Comparison of ENCODE assay signal across 36 mouse cellular contexts in genomic region chr5:111789904-111790303, GRCm38 (mm10). TPM values are rescaled to one million over a fixed set of nuclear protein-coding genes. Genes with fewer than 3 reads are reported as not detected.
A peak's percentile ranks its signal among the peaks of the same experiment; 100 is the strongest.
DNase-seq lines count a peak whose midpoint lies in the region; ATAC-seq and TF ChIP-seq lines count a peak whose summit lies in the region.
"Had no signal": no experiment of that assay in that cellular context is flagged by ENCODE, and none has a peak within 500 bp of the region (broad histone marks: within the 10 kb centered on the region; RNA-seq: fewer than 3 reads in every experiment).

No protein-coding gene starts in this region.

- 33% methylated on average over 4 of the region's 4 CpGs for WGBS in heart, embryonic 11.5 days (ENCODE audit: insufficient replicate concordance)
- 32% methylated on average over 4 of the region's 4 CpGs for WGBS in intestine, embryonic 14.5 days
- 33% methylated on average over 4 of the region's 4 CpGs for WGBS in intestine, postnatal 0 days
- 32% methylated on average over 4 of the region's 4 CpGs for WGBS in stomach, embryonic 14.5 days
- WGBS in stomach, postnatal 0 days, result 42% methylated on average over 4 of the region's 4 CpGs

- no peaks in the 10 kb centered on the region for H3K9me3 ChIP-seq in heart, embryonic 11.5 days (replicated peaks; ENCODE audit: control insufficient read depth, low read length)
- no peaks in the 10 kb centered on the region for H3K9me3 ChIP-seq in intestine, embryonic 14.5 days (ENCODE audit: control insufficient read depth, low read length)
- H3K9me3 ChIP-seq in intestine, postnatal 0 days (ENCODE audit: control insufficient read depth), result no peaks in the 10 kb centered on the region
- no peaks in the 10 kb centered on the region for H3K9me3 ChIP-seq in stomach, embryonic 14.5 days (ENCODE audit: control insufficient read depth, low read depth, low read length)
- H3K9me3 ChIP-seq in stomach, postnatal 0 days (ENCODE audit: control insufficient read depth, low read length), result no peaks in the 10 kb centered on the region
- H3K9me3 ChIP-seq: embryonic facial prominence, embryonic 12.5 days; hindbrain, embryonic 15.5 days; limb, embryonic 15.5 days had no signal

- peak overlapping the region; percentile 63; the same call in 1 of the 2 replicates for H3K27ac ChIP-seq in heart, embryonic 11.5 days (ENCODE audit: low read depth, low read length)
- peak overlapping the region; percentile 47; the same call in 1 of the 2 replicates for H3K27ac ChIP-seq in intestine, embryonic 14.5 days (ENCODE audit: low read depth)
- no peak overlapping the region for H3K27ac ChIP-seq in intestine, postnatal 0 days (ENCODE audit: low read depth, low read length)
- H3K27ac ChIP-seq in stomach, embryonic 14.5 days (ENCODE audit: low read length), result no peak overlapping the region
- no peak overlapping the region for H3K27ac ChIP-seq in stomach, postnatal 0 days (replicated peaks)
- H3K27ac ChIP-seq: hindbrain, embryonic 15.5 days; kidney, postnatal 0 days; limb, embryonic 15.5 days; macrophage had no signal

- H3K36me3 ChIP-seq in heart, embryonic 11.5 days (ENCODE audit: control insufficient read depth, insufficient read depth, low read length), result no peaks in the 10 kb centered on the region
- H3K36me3 ChIP-seq in intestine, embryonic 14.5 days (ENCODE audit: control insufficient read depth, insufficient read depth, low read length), result no peaks in the 10 kb centered on the region
- no peaks in the 10 kb centered on the region for H3K36me3 ChIP-seq in intestine, postnatal 0 days (ENCODE audit: control insufficient read depth, insufficient read depth)
- H3K36me3 ChIP-seq in stomach, embryonic 14.5 days (ENCODE audit: control insufficient read depth, insufficient read depth, low read length), result no peaks in the 10 kb centered on the region
- H3K36me3 ChIP-seq in stomach, postnatal 0 days (ENCODE audit: control insufficient read depth, insufficient read depth, low read length), result no peaks in the 10 kb centered on the region
- H3K36me3 ChIP-seq: embryonic facial prominence, embryonic 12.5 days; hindbrain, embryonic 15.5 days; limb, embryonic 15.5 days had no signal

- intact Hi-C loops in heart, postnatal 10 days (cut with DNase I), result no loop called here

- H3K9ac ChIP-seq in heart, embryonic 11.5 days (ENCODE audit: low read depth, low read length), result no peak overlapping the region
- H3K9ac ChIP-seq in intestine, embryonic 14.5 days (ENCODE audit: low read length), result no peak overlapping the region
- no peak overlapping the region for H3K9ac ChIP-seq in intestine, postnatal 0 days (ENCODE audit: low read depth, low read length)
- no peak overlapping the region for H3K9ac ChIP-seq in stomach, embryonic 14.5 days (replicated peaks; ENCODE audit: low read depth, low read length)
- no peak overlapping the region for H3K9ac ChIP-seq in stomach, postnatal 0 days (ENCODE audit: low read length)
- H3K9ac ChIP-seq: embryonic facial prominence, embryonic 12.5 days; hindbrain, embryonic 15.5 days; limb, embryonic 15.5 days had no signal

- no peak overlapping the region for H3K4me3 ChIP-seq in heart, embryonic 11.5 days (ENCODE audit: low read depth, low read length)
- H3K4me3 ChIP-seq in intestine, embryonic 14.5 days (ENCODE audit: low read depth, low read length), result no peak overlapping the region
- H3K4me3 ChIP-seq in intestine, postnatal 0 days (ENCODE audit: low read depth, low read length), result no peak overlapping the region
- no peak overlapping the region for H3K4me3 ChIP-seq in stomach, embryonic 14.5 days (ENCODE audit: low read depth, low read length)
- H3K4me3 ChIP-seq in stomach, postnatal 0 days (ENCODE audit: low read depth, low read length), result no peak overlapping the region
- H3K4me3 ChIP-seq: embryonic facial prominence, embryonic 12.5 days; hindbrain, embryonic 15.5 days; limb, embryonic 15.5 days had no signal

- H3K4me1 ChIP-seq in heart, embryonic 11.5 days (ENCODE audit: control insufficient read depth, insufficient read depth, low read length), result peaks cover 39% of the 10 kb centered on the region
- H3K4me1 ChIP-seq in intestine, embryonic 14.5 days (replicated peaks; ENCODE audit: control insufficient read depth, insufficient read depth, low read length), result peaks cover 22% of the 10 kb centered on the region
- no peaks in the 10 kb centered on the region for H3K4me1 ChIP-seq in intestine, postnatal 0 days (replicated peaks; ENCODE audit: control insufficient read depth, insufficient read depth, low read length)
- H3K4me1 ChIP-seq in stomach, embryonic 14.5 days (ENCODE audit: control insufficient read depth, insufficient read depth, low read length), result peaks cover 19% of the 10 kb centered on the region; the same call in 1 of the 2 replicates
- no peaks in the 10 kb centered on the region for H3K4me1 ChIP-seq in stomach, postnatal 0 days (replicated peaks; ENCODE audit: control insufficient read depth, insufficient read depth)
- H3K4me1 ChIP-seq: hindbrain, embryonic 15.5 days had no signal

- no peak for DNase-seq in heart, postnatal 10 days
- DNase-seq in intestine, embryonic 14.5 days (ENCODE audit: low spot score), result no peak
- DNase-seq in stomach, postnatal 0 days (ENCODE audit: low spot score), result no peak
- no peak for DNase-seq in spleen, postnatal 4 days (ENCODE audit: low spot score in 2 of 2)
- DNase-seq: cerebellum, adult 11 months; cerebellum, adult 9-10 months; cerebellum, postnatal 36 days; kidney, adult 2 months; layer of hippocampus, postnatal 36 days; left cerebral cortex, postnatal 4 days; lung, adult 2 months; lung, postnatal 10 days; midbrain, embryonic 14.5 days; right cerebral cortex, postnatal 25 days; thymus, adult 2 months; thymus, postnatal 36 days had no signal

- ATAC-seq in heart, embryonic 11.5 days (replicated peaks; ENCODE audit: insufficient number of reproducible peaks, low FRiP score, low TSS enrichment), result no peak
- no peak for ATAC-seq in intestine, embryonic 14.5 days (replicated peaks; ENCODE audit: low FRiP score, low TSS enrichment, low read depth)
- no peak for ATAC-seq in intestine, postnatal 0 days
- ATAC-seq in stomach, embryonic 14.5 days (ENCODE audit: insufficient number of reproducible peaks, insufficient read depth, low FRiP score, low read depth), result 0 out of 2 replicates have a peak, but pooled peaks have one; percentile 2
- ATAC-seq in stomach, postnatal 0 days (ENCODE audit: low FRiP score, low TSS enrichment), result no peak
- ATAC-seq: forebrain, embryonic 14.5 days; inflammation-experienced regulatory T-cells, adult 6 months had no signal

- no peaks in the 10 kb centered on the region for H3K27me3 ChIP-seq in heart, embryonic 11.5 days (ENCODE audit: control insufficient read depth, insufficient read depth, low read length)
- H3K27me3 ChIP-seq in intestine, embryonic 14.5 days (replicated peaks; ENCODE audit: control insufficient read depth, insufficient read depth, low read length), result no peaks in the 10 kb centered on the region
- H3K27me3 ChIP-seq in intestine, postnatal 0 days (replicated peaks; ENCODE audit: control insufficient read depth, insufficient read depth, low read length), result no peaks in the 10 kb centered on the region
- H3K27me3 ChIP-seq in stomach, embryonic 14.5 days (ENCODE audit: control insufficient read depth, insufficient read depth, low read length), result no peaks in the 10 kb centered on the region
- no peaks in the 10 kb centered on the region for H3K27me3 ChIP-seq in stomach, postnatal 0 days (ENCODE audit: control insufficient read depth, insufficient read depth, low read length)
- H3K27me3 ChIP-seq: embryonic facial prominence, embryonic 12.5 days; hindbrain, embryonic 15.5 days; limb, embryonic 15.5 days; Patski had no signal

- no peak overlapping the region for H3K4me2 ChIP-seq in heart, embryonic 11.5 days
- no peak overlapping the region for H3K4me2 ChIP-seq in intestine, embryonic 14.5 days (ENCODE audit: low read length)
- H3K4me2 ChIP-seq in intestine, postnatal 0 days (replicated peaks; ENCODE audit: low read depth), result no peak overlapping the region
- H3K4me2 ChIP-seq in stomach, embryonic 14.5 days (replicated peaks; ENCODE audit: low read depth, low read length), result no peak overlapping the region
- no peak overlapping the region for H3K4me2 ChIP-seq in stomach, postnatal 0 days (replicated peaks; ENCODE audit: low read depth)
- H3K4me2 ChIP-seq: embryonic facial prominence, embryonic 12.5 days; hindbrain, embryonic 15.5 days; limb, embryonic 15.5 days had no signal

- no peak for TF ChIP-seq EP300 in stomach, postnatal 0 days (optimal IDR thresholded peaks at IDR 0.05)

- TF ChIP-seq CTCF in intestine, postnatal 0 days (IDR thresholded peaks at IDR 0.05; ENCODE audit: low read depth), result no peak
- no peak for TF ChIP-seq CTCF in stomach, postnatal 0 days (IDR thresholded peaks at IDR 0.05; ENCODE audit: low read depth)

RNA-seq across cellular contexts. Expression of gene Gm26897, which starts 56.2 kb away (rescaled TPM):
- not detected in 2 replicates for polyA plus RNA-seq in heart, embryonic 11.5 days (2014; fragmentation: Nextera tagmentation; extraction: Ambion mirVana)
- not detected for total RNA-seq in heart, postnatal 10 days (2021)
- not detected in 2 replicates for polyA plus RNA-seq in intestine, embryonic 14.5 days (2014; fragmentation: Nextera tagmentation; extraction: Ambion mirVana)
- polyA plus RNA-seq in intestine, postnatal 0 days (2015; fragmentation: Nextera tagmentation; extraction: Ambion mirVana), result not detected in 2 replicates
- polyA plus RNA-seq in stomach, embryonic 14.5 days (2014; fragmentation: Nextera tagmentation; extraction: Ambion mirVana), result not detected in 2 replicates
- polyA plus RNA-seq in stomach, postnatal 0 days (2015; fragmentation: Nextera tagmentation; extraction: Ambion mirVana), result not detected in 2 replicates
- total RNA-seq: adrenal gland, postnatal 14 days; gastrocnemius, postnatal 36 days; heart, adult 8-10 months; hematopoietic stem cell, adult 5-6 weeks; layer of hippocampus, postnatal 36 days; left cerebral cortex, postnatal 4 days; megakaryocyte-erythroid progenitor cell, adult 5-6 weeks; MEL; neutrophil, adult 5-6 weeks had no signal
- polyA plus RNA-seq: embryonic facial prominence, embryonic 12.5 days; forebrain, embryonic 14.5 days; hindbrain, embryonic 15.5 days; inflammation-experienced regulatory T-cells, adult 6 months; kidney, adult 2 months; kidney, postnatal 0 days; large intestine, adult 2 months; limb, embryonic 15.5 days; lung, adult 2 months; macrophage; midbrain, embryonic 14.5 days; neural tube, embryonic 11.5 days; Patski; thymus, adult 2 months had no signal

Comparison
In these comparisons a context has a peak if more than half of its experiments do, and no peak if none do; other contexts are left out.
1. H3K27ac ChIP-seq: peak in heart, embryonic 11.5 days (single experiment) and intestine, embryonic 14.5 days (single experiment); none in intestine, postnatal 0 days (single experiment), stomach, embryonic 14.5 days (single experiment) and stomach, postnatal 0 days (single experiment).